Mouse (Mus musculus): ENCODE data around the gene Ror1. TPM values are rescaled to one million over a fixed set of nuclear protein-coding genes. Genes with fewer than 3 reads are reported as not detected.

Ror1 gene
- polyA plus RNA-seq, 1 experiment from 2014 or later: 13.0 TPM

DNA sequence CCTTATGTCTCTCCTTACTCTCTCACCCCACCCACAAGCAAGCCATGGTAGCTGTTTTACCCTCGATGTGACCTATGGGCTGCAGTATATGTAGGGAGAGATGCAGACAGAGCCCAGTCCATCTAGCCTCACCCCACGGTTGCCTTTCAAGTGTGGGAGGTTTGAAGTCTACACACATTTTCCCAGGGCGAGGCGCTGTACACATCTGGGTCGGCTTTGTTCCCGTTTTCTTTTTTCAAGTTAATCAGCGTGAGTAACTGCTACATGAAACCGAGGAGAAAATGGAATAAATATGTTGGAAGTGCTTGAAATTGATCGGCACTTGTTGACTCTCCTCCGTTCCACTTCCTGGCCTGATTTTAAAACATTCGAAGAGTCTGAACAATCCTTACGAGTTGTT lies 108.8 kb downstream of the Ror1 start:
- no peak overlapping the region for H3K27ac ChIP-seq (ENCODE audit: low read length)
- no peak overlapping the region for H3K9ac ChIP-seq (ENCODE audit: low read length)
- WGBS: 47% methylated on average over 12 of the region's 12 CpGs
- no peaks in the 10 kb centered on the region for H3K9me3 ChIP-seq (ENCODE audit: control insufficient read depth, low read length)
- no peaks in the 10 kb centered on the region for H3K36me3 ChIP-seq (ENCODE audit: control insufficient read depth, insufficient read depth, low read length)
- H3K4me2 ChIP-seq (ENCODE audit: low read depth, low read length): no peak overlapping the region
- H3K4me1 ChIP-seq (replicated peaks; ENCODE audit: control insufficient read depth, insufficient read depth, low read length): peaks cover 5% of the 10 kb centered on the region; the same call in 1 of the 2 replicates
- no peaks in the 10 kb centered on the region for H3K27me3 ChIP-seq (ENCODE audit: control insufficient read depth, insufficient read depth, low read depth, low read length)
- no peak overlapping the region for H3K4me3 ChIP-seq (ENCODE audit: low read length)
- no peak for ATAC-seq (ENCODE audit: low read depth)

DNA sequence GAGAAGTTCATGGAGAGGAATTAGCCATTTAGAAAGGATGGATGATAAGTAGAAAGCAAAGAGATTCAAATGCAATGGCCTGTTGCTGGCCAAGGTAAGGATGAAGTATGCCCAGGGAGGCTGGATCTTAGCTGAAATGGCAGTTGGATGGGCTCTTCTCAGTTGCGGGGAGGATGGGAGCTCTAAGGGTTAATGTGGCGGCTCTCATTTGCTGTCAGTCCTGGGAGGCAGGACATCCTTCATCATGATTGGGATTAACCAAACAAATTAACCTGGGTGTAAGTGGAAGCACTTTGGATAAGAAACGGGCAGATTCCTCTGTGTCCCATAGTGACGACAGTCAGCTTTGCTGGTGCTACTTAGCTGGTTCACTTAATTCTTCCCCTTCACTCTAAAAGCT lies 112.5 kb downstream of the Ror1 start:
- no peaks in the 10 kb centered on the region for H3K27me3 ChIP-seq (ENCODE audit: control insufficient read depth, insufficient read depth, low read depth, low read length)
- H3K9me3 ChIP-seq (ENCODE audit: control insufficient read depth, low read length): no peaks in the 10 kb centered on the region
- 54% methylated on average over 4 of the region's 4 CpGs for WGBS

GRCm38 (mm10) chr4:100209106-100209505 lies 113.5 kb downstream of the Ror1 start:
- Histone ChIP-seq H3K36me3 (ENCODE audit: control insufficient read depth, insufficient read depth, low read length) (no peaks in the 10 kb centered on the region), H3K4me2 (ENCODE audit: low read depth, low read length) (no peak overlapping the region), H3K4me3 (ENCODE audit: low read length) (no peak overlapping the region), H3K27me3 (ENCODE audit: control insufficient read depth, insufficient read depth, low read depth, low read length) (no peaks in the 10 kb centered on the region), H3K4me1 (replicated peaks; ENCODE audit: control insufficient read depth, insufficient read depth, low read length) (peaks cover 14% of the 10 kb centered on the region), H3K9ac (ENCODE audit: low read length) (no peak overlapping the region), H3K27ac (ENCODE audit: low read length) (no peak overlapping the region), H3K9me3 (ENCODE audit: control insufficient read depth, low read length) (no peaks in the 10 kb centered on the region)
- 50% methylated on average over 4 of the region's 4 CpGs for WGBS
- no peak for ATAC-seq (ENCODE audit: low read depth)

More for the DNA sequence above, 112.5 kb downstream of the Ror1 start:
- no peaks in the 10 kb centered on the region for H3K36me3 ChIP-seq (ENCODE audit: control insufficient read depth, insufficient read depth, low read length)
- peaks cover 11% of the 10 kb centered on the region; the same call in 1 of the 2 replicates for H3K4me1 ChIP-seq (replicated peaks; ENCODE audit: control insufficient read depth, insufficient read depth, low read length)
- no peak overlapping the region for H3K4me3 ChIP-seq (ENCODE audit: low read length)
- no peak overlapping the region for H3K4me2 ChIP-seq (ENCODE audit: low read depth, low read length)
- H3K27ac ChIP-seq (ENCODE audit: low read length): no peak overlapping the region
- ATAC-seq (ENCODE audit: low read depth): no peak
- H3K9ac ChIP-seq (ENCODE audit: low read length): no peak overlapping the region

- H3K36me3 ChIP-seq (ENCODE audit: control insufficient read depth, insufficient read depth, low read length): no peaks in the 10 kb centered on the region
- H3K4me2 ChIP-seq (ENCODE audit: low read depth, low read length): no peak overlapping the region
- WGBS: 36% methylated on average over 4 of the region's 4 CpGs
- no peak overlapping the region for H3K4me3 ChIP-seq (ENCODE audit: low read length)
- peak; percentile 35; the same call in 1 of the 2 replicates for ATAC-seq (ENCODE audit: low read depth)
- no peak overlapping the region for H3K27ac ChIP-seq (ENCODE audit: low read length)
- no peaks in the 10 kb centered on the region for H3K9me3 ChIP-seq (ENCODE audit: control insufficient read depth, low read length)
- H3K27me3 ChIP-seq (ENCODE audit: control insufficient read depth, insufficient read depth, low read depth, low read length): no peaks in the 10 kb centered on the region
- peaks cover 25% of the 10 kb centered on the region for H3K4me1 ChIP-seq (replicated peaks; ENCODE audit: control insufficient read depth, insufficient read depth, low read length)
- H3K9ac ChIP-seq (ENCODE audit: low read length): no peak overlapping the region
These were observed 115.7 kb downstream of the Ror1 start for GRCm38 (mm10) chr4:100211331-100211730.

- Histone ChIP-seq H3K27me3 (ENCODE audit: control insufficient read depth, insufficient read depth, low read depth, low read length) (no peaks in the 10 kb centered on the region), H3K4me3 (ENCODE audit: low read length) (no peak overlapping the region), H3K9ac (ENCODE audit: low read length) (no peak overlapping the region), H3K9me3 (ENCODE audit: control insufficient read depth, low read length) (no peaks in the 10 kb centered on the region), H3K36me3 (ENCODE audit: control insufficient read depth, insufficient read depth, low read length) (no peaks in the 10 kb centered on the region), H3K27ac (ENCODE audit: low read length) (peak overlapping the region; percentile 93), H3K4me2 (ENCODE audit: low read depth, low read length) (no peak overlapping the region; the same call in 1 of the 2 replicates), H3K4me1 (replicated peaks; ENCODE audit: control insufficient read depth, insufficient read depth, low read length) (peaks cover 45% of the 10 kb centered on the region)
- WGBS: 36% methylated on average over 13 of the region's 13 CpGs
- peak; percentile 79 for ATAC-seq (ENCODE audit: low read depth)
These were observed 119.0 kb downstream of the Ror1 start for GRCm38 (mm10) chr4:100214324-100215215.

DNA sequence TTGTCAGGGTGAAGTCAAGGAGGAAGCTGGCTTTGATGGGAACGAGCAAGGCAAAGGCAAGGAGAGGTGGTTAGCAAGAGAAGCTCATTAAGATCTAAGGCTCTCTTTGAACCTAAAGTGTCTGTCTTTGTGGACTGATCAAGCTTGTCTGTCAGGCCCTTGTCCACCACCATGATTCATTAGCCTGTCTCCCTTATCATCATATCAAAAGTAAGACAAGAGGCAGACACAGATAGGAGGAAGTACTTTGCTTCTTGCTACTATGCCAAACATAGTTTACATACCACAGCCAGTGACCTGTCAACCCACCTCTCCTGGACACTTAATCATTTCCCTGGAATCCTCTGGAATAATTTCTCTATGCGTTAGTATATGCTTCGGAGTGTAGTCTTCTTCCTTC lies 121.0 kb downstream of the Ror1 start:
- no peak for ATAC-seq (ENCODE audit: low read depth)
- Histone ChIP-seq H3K27ac (ENCODE audit: low read length) (no peak overlapping the region), H3K9ac (ENCODE audit: low read length) (no peak overlapping the region), H3K27me3 (ENCODE audit: control insufficient read depth, insufficient read depth, low read depth, low read length) (no peaks in the 10 kb centered on the region), H3K36me3 (ENCODE audit: control insufficient read depth, insufficient read depth, low read length) (no peaks in the 10 kb centered on the region), H3K4me2 (ENCODE audit: low read depth, low read length) (no peak overlapping the region), H3K4me3 (ENCODE audit: low read length) (no peak overlapping the region), H3K9me3 (ENCODE audit: control insufficient read depth, low read length) (no peaks in the 10 kb centered on the region), H3K4me1 (replicated peaks; ENCODE audit: control insufficient read depth, insufficient read depth, low read length) (peaks cover 47% of the 10 kb centered on the region)
- WGBS: 29% methylated on average over 3 of the region's 3 CpGs

DNA sequence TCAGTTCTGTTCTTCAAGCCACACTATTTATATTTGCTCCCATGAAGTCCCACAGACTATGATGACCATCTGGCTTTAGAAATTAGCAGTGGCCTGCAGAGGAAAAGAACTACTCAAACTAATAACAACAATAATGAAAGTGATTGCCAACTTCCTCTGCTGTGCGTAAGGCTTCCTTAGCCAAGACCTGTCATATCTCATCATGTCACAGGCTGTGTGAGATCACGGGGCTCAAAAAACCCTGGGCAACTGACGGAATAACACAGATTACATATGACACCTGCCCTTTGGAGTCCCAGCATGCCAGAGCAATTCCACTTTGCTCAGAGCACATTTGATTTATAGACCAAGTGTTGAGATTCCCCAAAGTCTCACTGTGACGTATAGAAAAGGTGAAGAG lies 123.4 kb downstream of the Ror1 start:
- 39% methylated on average over 4 of the region's 4 CpGs for WGBS
- Histone ChIP-seq H3K9me3 (ENCODE audit: control insufficient read depth, low read length) (no peaks in the 10 kb centered on the region), H3K4me3 (ENCODE audit: low read length) (no peak overlapping the region), H3K9ac (ENCODE audit: low read length) (no peak overlapping the region), H3K36me3 (ENCODE audit: control insufficient read depth, insufficient read depth, low read length) (no peaks in the 10 kb centered on the region), H3K4me1 (replicated peaks; ENCODE audit: control insufficient read depth, insufficient read depth, low read length) (peaks cover 63% of the 10 kb centered on the region), H3K27me3 (ENCODE audit: control insufficient read depth, insufficient read depth, low read depth, low read length) (no peaks in the 10 kb centered on the region), H3K27ac (ENCODE audit: low read length) (no peak overlapping the region), H3K4me2 (ENCODE audit: low read depth, low read length) (no peak overlapping the region)
- ATAC-seq (ENCODE audit: low read depth): peak; percentile 36; the same call in 1 of the 2 replicates

DNA sequence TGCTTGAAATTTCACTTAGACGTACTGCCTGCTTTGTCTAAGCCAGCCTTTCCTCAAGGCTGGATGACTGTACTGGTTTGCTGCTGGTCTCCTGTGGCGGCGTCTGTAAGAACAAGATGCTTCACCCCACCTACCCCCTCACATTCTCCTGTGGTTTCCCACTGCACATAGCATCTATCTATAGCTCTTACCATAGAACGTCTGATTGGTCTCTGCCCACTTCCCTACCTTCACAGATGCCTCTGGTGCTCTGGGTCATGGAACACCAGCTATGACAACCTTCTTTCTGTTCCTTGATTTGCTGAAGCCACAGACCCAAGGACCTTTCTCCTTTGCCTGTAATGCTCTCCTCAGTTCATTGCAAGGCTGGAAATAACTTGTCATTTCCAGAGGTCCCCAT lies 124.0 kb downstream of the Ror1 start:
- H3K9me3 ChIP-seq (ENCODE audit: control insufficient read depth, low read length): no peaks in the 10 kb centered on the region
- no peak for ATAC-seq (ENCODE audit: low read depth)
- no peak overlapping the region for H3K9ac ChIP-seq (ENCODE audit: low read length)
- H3K4me3 ChIP-seq (ENCODE audit: low read length): no peak overlapping the region
- H3K27ac ChIP-seq (ENCODE audit: low read length): no peak overlapping the region
- no peaks in the 10 kb centered on the region for H3K27me3 ChIP-seq (ENCODE audit: control insufficient read depth, insufficient read depth, low read depth, low read length)
- H3K36me3 ChIP-seq (ENCODE audit: control insufficient read depth, insufficient read depth, low read length): no peaks in the 10 kb centered on the region
- WGBS: 62% methylated on average over 4 of the region's 4 CpGs
- no peak overlapping the region for H3K4me2 ChIP-seq (ENCODE audit: low read depth, low read length)
- peaks cover 63% of the 10 kb centered on the region for H3K4me1 ChIP-seq (replicated peaks; ENCODE audit: control insufficient read depth, insufficient read depth, low read length)

GRCm38 (mm10) chr4:100221978-100222737 lies 126.6 kb downstream of the Ror1 start:
- no peak overlapping the region for H3K9ac ChIP-seq (ENCODE audit: low read length)
- H3K4me3 ChIP-seq (ENCODE audit: low read length): no peak overlapping the region
- peaks cover 63% of the 10 kb centered on the region for H3K4me1 ChIP-seq (replicated peaks; ENCODE audit: control insufficient read depth, insufficient read depth, low read length)
- no peak overlapping the region for H3K4me2 ChIP-seq (ENCODE audit: low read depth, low read length)
- ATAC-seq (ENCODE audit: low read depth): no peak
- 62% methylated on average over 13 of the region's 13 CpGs for WGBS
- no peaks in the 10 kb centered on the region for H3K9me3 ChIP-seq (ENCODE audit: control insufficient read depth, low read length)
- no peaks in the 10 kb centered on the region for H3K36me3 ChIP-seq (ENCODE audit: control insufficient read depth, insufficient read depth, low read length)
- peak overlapping the region; percentile 10 for H3K27ac ChIP-seq (ENCODE audit: low read length)
- H3K27me3 ChIP-seq (ENCODE audit: control insufficient read depth, insufficient read depth, low read depth, low read length): no peaks in the 10 kb centered on the region

Data from lung, embryonic 16.5 days (tissue).